Mouse (Mus musculus): ENCODE data around the gene Magi2. TPM values are rescaled to one million over a fixed set of nuclear protein-coding genes. Genes with fewer than 3 reads are reported as not detected.

The Magi2 gene
- total RNA-seq, 2 experiments from 2014 or later: 92.3 to 96.4 TPM

GRCm38 (mm10) chr5:20637300-20637989 is 1410.6 kb downstream of the Magi2 start:
- DNase-seq (ENCODE audit: low spot score in 2 of 2): peak in 1 of 2 experiments; percentile 31

- DNase-seq (ENCODE audit: low spot score in 2 of 2): peak in 1 of 2 experiments; percentile 27
Measured at GRCm38 (mm10) chr5:20642196-20642595, 1415.4 kb downstream of the Magi2 start.

GRCm38 (mm10) chr5:20643741-20644140 is 1416.9 kb downstream of the Magi2 start:
- DNase-seq (ENCODE audit: low spot score in 2 of 2): no peak

GRCm38 (mm10) chr5:20646947-20647346 is 1420.1 kb downstream of the Magi2 start:
- no peak for DNase-seq (ENCODE audit: low spot score in 2 of 2)

GRCm38 (mm10) chr5:20653425-20654185 is 1426.8 kb downstream of the Magi2 start:
- no peak for DNase-seq (ENCODE audit: low spot score in 2 of 2)

- no peak for DNase-seq (ENCODE audit: low spot score in 2 of 2)
Measured at GRCm38 (mm10) chr5:20654766-20655472, 1428.1 kb downstream of the Magi2 start.

- no peak for DNase-seq (ENCODE audit: low spot score in 2 of 2)
Measured at GRCm38 (mm10) chr5:20657056-20657455, 1430.2 kb downstream of the Magi2 start.

GRCm38 (mm10) chr5:20667601-20668000 is 1440.8 kb downstream of the Magi2 start:
- no peak for DNase-seq (ENCODE audit: low spot score in 2 of 2)

- no peak for DNase-seq (ENCODE audit: low spot score in 2 of 2)
Measured at GRCm38 (mm10) chr5:20668736-20669355, 1442.0 kb downstream of the Magi2 start.

DNA sequence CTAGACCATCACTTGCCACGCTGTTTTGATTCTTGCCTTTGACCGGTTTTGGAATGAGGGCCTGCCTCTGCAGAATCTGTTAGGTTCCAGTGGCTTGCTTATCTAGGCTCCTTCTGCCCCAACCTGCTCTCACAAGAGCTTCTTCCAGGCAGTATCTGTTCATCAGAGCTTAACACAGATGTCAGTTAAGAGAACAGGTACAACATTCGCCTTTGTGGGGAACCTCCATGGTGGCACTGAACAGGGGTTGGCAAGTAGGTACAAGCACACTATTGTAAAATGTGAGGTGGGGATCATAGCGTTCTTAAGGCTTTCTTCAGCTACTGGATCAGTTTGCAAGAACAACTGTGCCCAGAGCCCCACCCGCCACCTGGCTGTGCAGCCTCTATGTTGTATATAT is 1442.6 kb downstream of the Magi2 start:
- DNase-seq (ENCODE audit: low spot score in 2 of 2): no peak

DNA sequence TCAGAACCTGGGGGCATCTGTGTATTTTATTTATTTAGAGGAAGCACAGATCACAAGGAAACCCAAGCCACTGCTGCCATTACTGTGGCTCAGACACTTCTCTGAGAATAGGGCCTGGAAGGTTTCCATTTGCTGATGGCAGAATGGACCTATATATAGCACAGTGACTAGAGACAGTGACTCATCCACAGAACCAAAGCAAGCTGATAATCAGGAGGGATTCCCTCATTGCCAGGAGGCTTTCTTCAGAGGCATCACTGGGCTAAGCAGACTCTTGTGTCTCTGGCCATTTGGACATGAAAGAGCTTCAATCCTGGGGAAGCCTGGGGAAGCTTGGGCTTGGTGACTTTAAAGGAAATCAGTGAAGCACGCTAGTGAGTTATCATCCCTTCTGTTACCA is 1445.0 kb downstream of the Magi2 start:
- no peak for DNase-seq (ENCODE audit: low spot score in 2 of 2)

GRCm38 (mm10) chr5:20674523-20674922 is 1447.7 kb downstream of the Magi2 start:
- DNase-seq (ENCODE audit: low spot score in 2 of 2): no peak

GRCm38 (mm10) chr5:20675163-20675665 is 1448.4 kb downstream of the Magi2 start:
- no peak for DNase-seq (ENCODE audit: low spot score in 2 of 2)

DNA sequence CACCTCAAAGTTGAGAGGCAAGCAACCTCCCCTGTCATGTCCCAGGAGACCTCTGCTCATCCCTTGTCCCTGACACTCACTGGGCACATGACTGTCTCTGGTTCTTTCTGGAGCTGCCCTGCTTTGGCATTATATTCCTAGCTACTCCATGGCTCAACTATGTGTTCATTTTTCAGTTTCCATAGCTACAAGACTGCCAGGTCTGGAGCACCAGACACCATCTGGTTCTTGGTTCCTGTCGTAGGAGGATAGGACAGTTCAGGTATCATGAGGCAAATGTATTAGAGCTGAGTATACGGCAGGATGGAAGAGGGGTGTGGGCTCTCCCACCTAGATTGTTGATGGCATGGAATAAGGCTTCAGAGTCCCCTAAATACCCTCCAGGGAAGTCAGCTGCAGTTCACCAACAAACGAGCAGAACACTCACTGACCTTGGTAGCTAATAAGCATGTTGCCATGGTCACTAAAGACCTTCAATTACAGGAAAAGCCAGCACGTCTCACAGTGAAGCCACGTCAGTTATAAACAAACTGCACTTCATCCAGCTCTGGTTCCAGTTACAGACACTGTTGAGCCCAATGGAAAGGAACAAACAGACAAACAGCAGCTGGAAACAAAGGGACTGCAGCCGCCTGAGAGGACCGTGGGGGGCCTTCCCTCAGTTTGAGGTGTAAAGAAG is 1449.5 kb downstream of the Magi2 start:
- no peak for DNase-seq (ENCODE audit: low spot score in 2 of 2)

- DNase-seq (ENCODE audit: low spot score in 2 of 2): no peak
Measured at GRCm38 (mm10) chr5:20677246-20677645, 1450.4 kb downstream of the Magi2 start.

- no peak for DNase-seq (ENCODE audit: low spot score in 2 of 2)
Measured at GRCm38 (mm10) chr5:20678573-20678972, 1451.7 kb downstream of the Magi2 start.

GRCm38 (mm10) chr5:20679920-20680319 is 1453.1 kb downstream of the Magi2 start:
- DNase-seq (ENCODE audit: low spot score in 2 of 2): no peak

GRCm38 (mm10) chr5:20680833-20681530 is 1454.1 kb downstream of the Magi2 start:
- DNase-seq (ENCODE audit: low spot score in 2 of 2): no peak

DNA sequence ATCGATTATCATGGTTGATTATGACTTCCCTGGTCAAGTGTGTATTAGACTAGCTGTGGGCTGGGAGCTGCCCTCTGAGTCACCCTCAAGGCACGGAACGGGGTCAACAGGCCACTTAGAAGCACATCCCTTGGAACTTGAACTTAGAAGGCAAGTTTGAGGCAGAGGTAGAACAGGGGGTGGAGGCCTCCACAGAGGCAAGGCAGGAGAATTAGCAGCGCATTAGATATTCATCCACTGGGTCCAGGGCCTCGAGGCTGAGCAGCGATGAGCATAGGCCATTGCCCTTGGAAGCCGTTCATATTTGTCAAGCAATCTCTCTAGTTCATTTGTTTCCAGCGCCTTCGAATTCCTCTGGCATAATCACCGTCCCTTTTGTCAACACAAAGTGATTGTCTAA is 1454.8 kb downstream of the Magi2 start:
- DNase-seq (ENCODE audit: low spot score in 2 of 2): no peak

DNA sequence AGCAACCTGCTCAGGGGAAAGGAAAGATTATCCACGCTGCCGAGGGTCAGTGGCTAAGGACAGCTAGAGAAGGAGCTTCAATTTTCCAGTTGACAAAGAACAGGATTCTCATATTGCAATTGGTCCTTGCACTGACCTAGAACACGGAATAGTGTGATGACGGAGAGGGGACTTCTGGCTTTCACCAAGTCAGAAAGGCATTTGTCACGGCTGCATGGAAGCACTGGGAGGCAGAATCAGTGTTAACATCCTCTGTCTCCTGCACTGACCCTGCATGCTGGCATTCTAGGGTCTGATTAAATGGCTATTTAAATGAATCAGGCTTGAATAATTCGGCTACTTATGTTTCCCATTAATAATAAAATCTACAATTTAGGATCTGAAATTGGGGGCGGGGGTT is 1455.4 kb downstream of the Magi2 start:
- no peak for DNase-seq (ENCODE audit: low spot score in 2 of 2)

Data from layer of hippocampus, postnatal 10 days (tissue).